Mouse (Mus musculus): Measurements from ENCODE around the gene Tsen54. TPM values are rescaled to one million over a fixed set of nuclear protein-coding genes. Genes with fewer than 3 reads are reported as not detected.

Tsen54 gene
- 25.6 TPM for polyA plus RNA-seq (2017; shearing (Covaris generic))

DNA sequence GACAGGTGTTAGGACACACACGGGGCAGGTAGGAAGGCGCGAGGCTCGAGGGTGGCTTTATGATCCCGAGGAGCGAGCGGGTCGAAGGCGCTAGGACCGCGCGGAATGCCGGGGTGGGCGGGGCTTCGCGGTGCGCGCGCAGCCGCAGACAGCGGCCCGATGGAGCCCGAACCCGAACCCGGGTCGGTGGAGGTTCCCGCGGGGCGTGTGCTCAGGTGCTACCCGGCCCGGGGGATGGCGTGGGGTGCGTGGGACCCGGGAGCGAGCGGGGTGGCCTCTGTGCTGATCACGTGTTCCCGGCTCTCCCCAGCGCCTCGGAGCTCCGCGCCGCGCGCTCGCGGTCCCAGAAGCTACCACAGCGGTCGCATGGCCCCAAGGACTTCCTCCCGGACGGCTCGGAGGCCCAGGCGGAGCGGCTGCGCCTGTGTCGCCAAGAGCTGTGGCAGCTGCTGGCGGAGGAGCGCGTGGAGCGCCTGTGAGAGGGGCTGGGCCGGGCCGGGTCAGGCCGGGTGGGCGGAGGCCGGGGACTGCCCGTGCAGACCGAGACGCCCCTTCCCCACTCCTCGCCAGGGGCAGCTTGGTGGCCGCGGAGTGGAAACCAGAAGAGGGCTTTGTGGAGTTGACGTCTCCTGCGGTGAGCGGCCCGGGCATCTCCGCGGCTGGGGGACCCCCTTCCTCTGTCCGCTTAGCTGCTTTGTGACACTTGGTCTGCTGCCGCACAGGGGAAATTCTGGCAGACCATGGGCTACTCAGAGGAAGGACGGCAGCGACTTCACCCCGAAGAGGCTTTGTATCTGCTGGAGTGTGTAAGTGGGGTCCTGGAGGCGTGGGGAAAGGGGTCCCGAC lies at the start of gene Tsen54:
Tsen54 (plus strand) TSS at position 120 of the 846 bp plus-strand sequence.

DNA sequence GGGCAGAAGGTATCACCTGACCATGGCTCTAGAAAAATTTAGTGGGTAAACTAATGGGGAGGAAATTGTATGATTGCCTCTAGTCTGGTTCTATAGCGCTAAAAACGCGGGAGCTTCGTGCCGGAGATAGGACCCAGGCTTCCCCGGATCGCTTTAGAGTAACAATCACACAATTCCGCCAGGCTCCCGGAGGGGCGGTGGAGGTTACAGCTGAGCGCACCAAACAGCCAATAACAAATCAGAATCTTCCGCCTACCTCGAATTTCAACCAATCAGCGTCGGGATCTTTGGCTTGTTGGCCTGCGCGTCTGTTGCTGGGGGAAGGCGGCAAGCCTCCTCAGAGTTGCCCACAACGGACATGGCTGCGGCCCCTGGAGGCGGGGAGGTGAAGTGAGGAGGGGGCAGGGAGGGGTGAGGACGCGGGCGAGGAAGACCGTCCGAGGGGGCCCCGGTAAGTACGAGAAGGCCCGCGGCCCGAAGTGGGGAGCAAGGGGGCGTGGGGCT lies 49.4 kb upstream of the Tsen54 start, which contains the start of gene Tmem94:
Tmem94 (plus strand) TSS at position 331 of the 504 bp plus-strand sequence.

DNA sequence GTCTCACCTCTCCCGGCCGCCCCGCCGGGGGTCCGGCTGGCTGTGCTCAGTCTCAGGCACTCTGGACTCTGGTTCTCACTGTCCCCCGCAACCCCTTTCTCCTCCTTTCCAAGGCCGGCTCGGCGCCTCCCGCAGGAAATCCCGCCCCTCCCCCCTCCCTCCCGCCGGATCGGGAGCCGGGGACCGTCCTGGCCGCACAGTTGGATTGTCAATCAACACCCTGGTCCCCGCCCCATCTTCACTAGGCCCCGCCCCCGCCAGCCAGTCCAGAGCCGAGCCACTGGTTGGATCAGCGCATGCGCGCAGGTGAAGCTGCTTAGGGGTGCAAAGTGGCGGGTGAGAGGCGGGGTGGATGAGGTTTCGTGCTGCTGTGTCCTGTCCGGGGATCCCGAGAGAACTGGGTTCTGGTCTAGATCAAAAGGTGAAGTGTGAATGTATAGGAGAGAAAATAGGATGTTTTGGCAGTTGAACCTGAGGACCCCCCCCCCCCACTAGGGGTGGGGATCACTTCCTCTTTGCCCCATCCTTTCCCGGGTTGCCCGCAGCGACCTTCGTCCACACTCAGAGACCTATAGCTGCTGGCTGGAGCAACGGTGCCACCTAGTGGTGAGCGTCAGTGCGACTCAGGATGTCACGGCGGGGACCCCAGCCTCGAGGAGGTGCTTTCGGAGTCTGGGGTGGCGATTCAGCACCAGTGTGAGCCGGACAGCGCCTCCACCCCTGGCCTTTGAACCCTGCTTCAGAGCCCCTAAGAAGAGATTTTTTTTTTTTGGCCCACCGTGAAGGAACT lies 822 bp upstream of the Tsen54 start, which contains the start of gene Caskin2:
Caskin2 (minus strand) TSS at position 133 of the 790 bp plus-strand sequence.

DNA sequence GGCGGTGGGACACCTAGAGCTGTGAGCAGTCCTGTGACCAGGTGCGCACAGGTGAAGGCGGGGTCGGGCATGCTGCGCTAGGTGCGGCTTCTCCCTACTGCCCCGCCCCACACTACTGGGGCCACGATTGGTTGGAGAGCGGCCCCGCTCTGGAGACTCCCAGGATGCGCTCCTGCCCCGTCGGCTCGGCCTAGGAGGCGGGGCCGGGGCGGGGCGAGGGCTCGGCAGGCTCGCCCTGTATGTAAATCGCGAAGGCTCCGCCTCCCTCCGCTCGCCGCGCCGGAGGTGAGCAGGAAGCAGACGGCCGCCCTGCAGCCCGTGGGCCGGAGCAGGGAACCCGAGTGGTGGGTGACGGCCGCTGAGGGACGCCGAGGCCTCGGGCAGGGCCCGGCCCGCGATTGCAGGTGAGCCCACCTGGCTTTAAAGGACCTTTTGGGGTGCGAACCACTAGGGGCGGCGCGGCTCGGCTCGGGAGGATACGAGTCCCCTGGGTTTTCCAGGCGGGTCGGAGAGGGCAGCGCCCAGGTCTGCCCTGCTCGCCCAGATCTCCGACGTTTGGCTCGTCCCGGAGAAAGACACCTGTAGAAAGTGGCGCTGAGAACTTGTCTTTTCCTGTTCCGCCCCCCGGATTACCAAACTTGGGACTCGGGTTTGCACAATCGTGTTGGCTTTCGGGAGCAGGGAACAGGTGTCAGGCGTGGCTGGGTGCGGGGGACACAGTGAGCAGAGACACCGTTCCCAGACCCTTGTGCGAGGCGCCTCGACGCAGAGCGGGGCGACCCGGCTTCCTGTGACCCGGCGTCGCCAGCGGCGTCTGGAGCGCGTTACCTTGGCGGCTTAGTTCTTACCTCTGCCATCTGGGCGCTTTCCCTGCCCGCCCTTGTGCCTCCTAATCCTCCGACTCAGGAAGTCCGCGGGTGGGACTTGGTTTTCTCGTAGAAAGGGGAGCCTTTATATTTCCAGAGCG lies 9.5 kb downstream of the Tsen54 start, which contains the start of gene Llgl2:
Llgl2 (plus strand) TSS at position 276 of the 967 bp plus-strand sequence.

DNA sequence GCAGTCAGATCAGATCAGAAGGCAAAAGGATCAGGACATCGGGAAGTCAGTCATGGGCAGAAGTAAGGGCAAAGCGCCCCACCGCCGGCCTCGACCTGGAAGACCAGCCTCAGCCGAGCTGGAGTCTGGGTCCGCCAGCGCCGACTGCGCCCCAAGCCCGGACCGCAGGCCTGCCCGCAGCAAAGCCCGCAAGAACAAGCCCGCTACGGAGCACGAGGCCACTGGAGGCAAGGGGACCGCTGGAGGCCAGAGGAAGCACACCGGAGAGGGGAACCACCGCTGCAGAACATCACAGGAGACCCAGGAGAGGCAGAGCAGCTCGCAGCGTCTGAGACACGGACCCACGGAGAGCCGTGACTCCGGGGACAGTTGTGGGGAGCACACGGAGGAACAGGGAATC lies 43.8 kb downstream of the Tsen54 start, which contains the start of gene Myo15b:
Myo15b (plus strand) TSS at position 53 of the 400 bp plus-strand sequence.

Other genes starting within 250 kb of the Tsen54 start
- gene Mrps7, start 210.8 kb upstream of the Tsen54 start, polyA plus RNA-seq (2017; shearing (Covaris generic)): 71.9 TPM
- 67.8 TPM for gene Gga3, start 210.7 kb upstream of the Tsen54 start, polyA plus RNA-seq (2017; shearing (Covaris generic))
- 228 TPM for gene Mif4gd, start 201.8 kb upstream of the Tsen54 start, polyA plus RNA-seq (2017; shearing (Covaris generic))
- 86.8 TPM for gene Slc25a19, start 186.4 kb upstream of the Tsen54 start, polyA plus RNA-seq (2017; shearing (Covaris generic))
- 12.8 TPM for gene Grb2, start 106.1 kb upstream of the Tsen54 start, polyA plus RNA-seq (2017; shearing (Covaris generic))
- 42.6 TPM for gene Tmem94, start 49.3 kb upstream of the Tsen54 start, polyA plus RNA-seq (2017; shearing (Covaris generic))
- 4.2 TPM for gene Caskin2, start 1.1 kb upstream of the Tsen54 start, polyA plus RNA-seq (2017; shearing (Covaris generic))
- 39.3 TPM for gene Llgl2, start 9.3 kb downstream of the Tsen54 start, polyA plus RNA-seq (2017; shearing (Covaris generic))
- not detected for gene Myo15b, start 43.7 kb downstream of the Tsen54 start, polyA plus RNA-seq (2017; shearing (Covaris generic))
- gene Smim5, start 85.2 kb downstream of the Tsen54 start, polyA plus RNA-seq (2017; shearing (Covaris generic)): 0.37 TPM
- gene Smim6, start 97.3 kb downstream of the Tsen54 start, polyA plus RNA-seq (2017; shearing (Covaris generic)): 1.3 TPM
- 43.4 TPM for gene Sap30bp, start 118.6 kb downstream of the Tsen54 start, polyA plus RNA-seq (2017; shearing (Covaris generic))
- gene Recql5, start 118.8 kb downstream of the Tsen54 start, polyA plus RNA-seq (2017; shearing (Covaris generic)): 27.8 TPM
- not detected for gene Itgb4, start 160.0 kb downstream of the Tsen54 start, polyA plus RNA-seq (2017; shearing (Covaris generic))
- gene Galk1, start 198.0 kb downstream of the Tsen54 start, polyA plus RNA-seq (2017; shearing (Covaris generic)): 40.4 TPM
- 1,346 TPM for gene H3f3b, start 213.2 kb downstream of the Tsen54 start, polyA plus RNA-seq (2017; shearing (Covaris generic))
- gene Unk, start 215.6 kb downstream of the Tsen54 start, polyA plus RNA-seq (2017; shearing (Covaris generic)): 56.5 TPM